Mouse (Mus musculus): Measurements from ENCODE around the gene Ccdc9b. TPM values are rescaled to one million over a fixed set of nuclear protein-coding genes. Genes with fewer than 3 reads are reported as not detected.

The Ccdc9b gene
- polyA plus RNA-seq, 1 experiment from 2014 or later: 0.77 TPM

DNA sequence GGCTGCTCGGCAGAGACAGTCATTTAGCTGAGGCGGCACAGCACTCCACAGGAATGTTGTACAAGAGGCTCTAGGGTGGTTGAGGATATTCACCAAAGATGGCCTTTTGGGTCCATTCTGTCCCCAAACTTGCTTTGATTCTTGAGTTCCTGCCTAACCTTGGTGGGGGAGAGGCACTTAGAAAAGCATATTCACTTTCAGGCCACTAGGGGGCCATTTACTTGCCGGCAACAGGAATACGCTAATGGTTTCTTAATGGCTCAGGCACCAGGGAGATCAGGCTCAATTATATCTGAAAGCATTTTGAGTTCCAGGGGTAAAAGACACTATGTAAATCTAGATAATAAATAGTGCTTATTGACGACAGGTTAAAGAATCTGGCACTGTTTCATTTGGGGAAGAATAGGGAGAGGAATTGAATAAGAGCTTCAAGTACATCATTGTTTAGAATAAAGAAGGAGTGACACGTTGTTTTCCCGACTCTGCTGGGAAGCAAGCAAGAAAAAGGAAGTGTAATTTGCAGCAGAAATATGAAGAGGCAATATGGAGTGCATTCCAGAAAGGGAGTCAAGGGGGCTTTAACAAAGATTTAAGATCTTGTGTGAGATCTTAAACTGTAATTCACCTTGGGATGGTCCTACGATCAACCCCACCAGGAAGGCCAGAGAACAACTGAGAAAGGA lies 19.1 kb downstream of the Ccdc9b start:
- Histone ChIP-seq H3K9ac (ENCODE audit: low read depth, low read length) (no peak overlapping the region), H3K27me3 (replicated peaks; ENCODE audit: control insufficient read depth, insufficient read depth, low read length) (0 out of 2 replicates have a peak, but pooled peaks cover 6% of the 10 kb centered on the region), H3K27ac (ENCODE audit: low read depth, low read length) (no peak overlapping the region), H3K4me2 (replicated peaks; ENCODE audit: low read depth) (no peak overlapping the region), H3K36me3 (ENCODE audit: control insufficient read depth, insufficient read depth) (no peaks in the 10 kb centered on the region), H3K4me1 (replicated peaks; ENCODE audit: control insufficient read depth, insufficient read depth, low read length) (peaks cover 4% of the 10 kb centered on the region; the same call in 1 of the 2 replicates), H3K9me3 (ENCODE audit: control insufficient read depth) (no peaks in the 10 kb centered on the region), H3K4me3 (ENCODE audit: low read depth, low read length) (no peak overlapping the region)
- peak; percentile 86 for TF ChIP-seq CTCF (IDR thresholded peaks at IDR 0.05; ENCODE audit: low read depth)
- whole genome bisulfite sequencing: 25% methylated on average over 8 of the region's 8 CpGs
- no peak for ATAC-seq

DNA sequence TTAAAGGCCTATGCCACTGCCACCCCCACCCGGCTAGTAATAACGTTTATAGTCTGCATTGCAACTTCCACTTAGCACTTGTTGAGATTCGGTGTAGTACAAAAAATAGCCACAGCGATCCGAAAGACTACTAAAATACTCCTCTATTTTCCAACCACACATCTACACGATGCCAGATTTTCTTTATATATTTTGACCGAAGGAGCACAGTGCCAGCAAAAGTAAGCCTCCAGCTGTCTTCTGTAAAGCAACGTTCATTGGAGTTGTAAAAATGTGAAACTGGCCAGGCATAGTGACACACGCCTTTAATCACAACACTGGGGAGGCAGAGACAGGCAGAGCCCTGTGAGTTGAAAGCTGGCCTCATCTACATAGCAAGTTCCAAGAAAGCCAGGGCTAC lies 21.3 kb downstream of the Ccdc9b start:
- no peaks in the 10 kb centered on the region for H3K4me1 ChIP-seq (replicated peaks; ENCODE audit: control insufficient read depth, insufficient read depth, low read length)

GRCm38 (mm10) chr2:118740341-118740740 lies 22.1 kb downstream of the Ccdc9b start:
- no peak for TF ChIP-seq CTCF (IDR thresholded peaks at IDR 0.05; ENCODE audit: low read depth)
- Histone ChIP-seq H3K27ac (ENCODE audit: low read depth, low read length) (no peak overlapping the region), H3K9ac (ENCODE audit: low read depth, low read length) (no peak overlapping the region), H3K4me2 (replicated peaks; ENCODE audit: low read depth) (no peak overlapping the region), H3K4me1 (replicated peaks; ENCODE audit: control insufficient read depth, insufficient read depth, low read length) (no peaks in the 10 kb centered on the region), H3K36me3 (ENCODE audit: control insufficient read depth, insufficient read depth) (no peaks in the 10 kb centered on the region), H3K4me3 (ENCODE audit: low read depth, low read length) (no peak overlapping the region), H3K9me3 (ENCODE audit: control insufficient read depth) (no peaks in the 10 kb centered on the region), H3K27me3 (replicated peaks; ENCODE audit: control insufficient read depth, insufficient read depth, low read length) (peaks cover 6% of the 10 kb centered on the region; the same call in 1 of the 2 replicates)
- no peak for ATAC-seq
- 58% methylated on average over 3 of the region's 3 CpGs for WGBS

More for the DNA sequence above, 21.3 kb downstream of the Ccdc9b start:
- Histone ChIP-seq H3K27ac (ENCODE audit: low read depth, low read length) (no peak overlapping the region), H3K4me2 (replicated peaks; ENCODE audit: low read depth) (no peak overlapping the region), H3K9me3 (ENCODE audit: control insufficient read depth) (no peaks in the 10 kb centered on the region), H3K4me3 (ENCODE audit: low read depth, low read length) (no peak overlapping the region), H3K9ac (ENCODE audit: low read depth, low read length) (no peak overlapping the region), H3K27me3 (replicated peaks; ENCODE audit: control insufficient read depth, insufficient read depth, low read length) (0 out of 2 replicates have a peak, but pooled peaks cover 6% of the 10 kb centered on the region), H3K36me3 (ENCODE audit: control insufficient read depth, insufficient read depth) (no peaks in the 10 kb centered on the region)
- ATAC-seq: no peak
- 55% methylated on average over 9 of the region's 9 CpGs for WGBS
- no peak for TF ChIP-seq CTCF (IDR thresholded peaks at IDR 0.05; ENCODE audit: low read depth)

- no peak for TF ChIP-seq CTCF (IDR thresholded peaks at IDR 0.05; ENCODE audit: low read depth)
Measured at GRCm38 (mm10) chr2:118733341-118733740, 29.1 kb downstream of the Ccdc9b start.

GRCm38 (mm10) chr2:118731981-118732380 lies 30.5 kb downstream of the Ccdc9b start:
- no peak for TF ChIP-seq CTCF (IDR thresholded peaks at IDR 0.05; ENCODE audit: low read depth)
- no peaks in the 10 kb centered on the region for H3K36me3 ChIP-seq (ENCODE audit: control insufficient read depth, insufficient read depth)

More at GRCm38 (mm10) chr2:118733341-118733740, 29.1 kb downstream of the Ccdc9b start:
- Histone ChIP-seq H3K27me3 (replicated peaks; ENCODE audit: control insufficient read depth, insufficient read depth, low read length) (no peaks in the 10 kb centered on the region; the same call in 1 of the 2 replicates), H3K9ac (ENCODE audit: low read depth, low read length) (no peak overlapping the region), H3K36me3 (ENCODE audit: control insufficient read depth, insufficient read depth) (no peaks in the 10 kb centered on the region), H3K9me3 (ENCODE audit: control insufficient read depth) (no peaks in the 10 kb centered on the region), H3K4me1 (replicated peaks; ENCODE audit: control insufficient read depth, insufficient read depth, low read length) (no peaks in the 10 kb centered on the region), H3K4me3 (ENCODE audit: low read depth, low read length) (no peak overlapping the region), H3K4me2 (replicated peaks; ENCODE audit: low read depth) (no peak overlapping the region), H3K27ac (ENCODE audit: low read depth, low read length) (no peak overlapping the region)
- WGBS: 58% methylated on average over 5 of the region's 5 CpGs
- no peak for ATAC-seq

DNA sequence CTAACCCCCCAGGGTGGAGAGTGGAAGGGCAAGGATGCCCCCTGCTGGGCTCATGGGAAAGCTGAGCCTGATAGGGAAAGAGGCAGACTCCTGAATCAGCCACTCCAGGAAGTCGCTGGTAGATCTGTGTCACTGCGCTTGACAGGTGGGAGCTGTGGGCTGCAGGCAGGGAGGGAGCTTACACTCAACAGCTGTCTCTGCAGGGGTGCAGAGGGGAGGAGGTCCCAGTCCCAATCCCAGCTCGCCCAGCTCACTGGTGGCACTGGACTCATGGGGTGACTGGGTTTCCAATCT lies 31.9 kb downstream of the Ccdc9b start:
- Histone ChIP-seq H3K27ac (ENCODE audit: low read depth, low read length) (no peak overlapping the region), H3K9me3 (ENCODE audit: control insufficient read depth) (no peaks in the 10 kb centered on the region), H3K27me3 (replicated peaks; ENCODE audit: control insufficient read depth, insufficient read depth, low read length) (no peaks in the 10 kb centered on the region), H3K4me2 (replicated peaks; ENCODE audit: low read depth) (no peak overlapping the region), H3K4me3 (ENCODE audit: low read depth, low read length) (no peak overlapping the region), H3K9ac (ENCODE audit: low read depth, low read length) (no peak overlapping the region), H3K36me3 (ENCODE audit: control insufficient read depth, insufficient read depth) (no peaks in the 10 kb centered on the region), H3K4me1 (replicated peaks; ENCODE audit: control insufficient read depth, insufficient read depth, low read length) (no peaks in the 10 kb centered on the region)
- TF ChIP-seq CTCF (IDR thresholded peaks at IDR 0.05; ENCODE audit: low read depth): peak; percentile 90
- ATAC-seq: no peak
- WGBS: 5% methylated on average over 3 of the region's 3 CpGs

More at GRCm38 (mm10) chr2:118731981-118732380, 30.5 kb downstream of the Ccdc9b start:
- 78% methylated on average over 5 of the region's 5 CpGs for WGBS
- H3K9ac ChIP-seq (ENCODE audit: low read depth, low read length): no peak overlapping the region
- H3K4me2 ChIP-seq (replicated peaks; ENCODE audit: low read depth): no peak overlapping the region
- no peak overlapping the region for H3K4me3 ChIP-seq (ENCODE audit: low read depth, low read length)
- H3K9me3 ChIP-seq (ENCODE audit: control insufficient read depth): no peaks in the 10 kb centered on the region
- H3K27ac ChIP-seq (ENCODE audit: low read depth, low read length): no peak overlapping the region
- no peak for ATAC-seq
- no peaks in the 10 kb centered on the region for H3K4me1 ChIP-seq (replicated peaks; ENCODE audit: control insufficient read depth, insufficient read depth, low read length)
- no peaks in the 10 kb centered on the region; the same call in 1 of the 2 replicates for H3K27me3 ChIP-seq (replicated peaks; ENCODE audit: control insufficient read depth, insufficient read depth, low read length)

Measured in intestine, postnatal 0 days (tissue).